Mouse (Mus musculus) forebrain, embryonic 10.5 days (tissue): Measurements from ENCODE around the gene Ydjc. TPM values are rescaled to one million over a fixed set of nuclear protein-coding genes. Genes with fewer than 3 reads are reported as not detected.
"Not testable (repeated sequence)": the region's sequence is repeated elsewhere in the genome, so short reads cannot be mapped to it uniquely, and the experiment has no call there.

Experiments
- DNase-seq: peaks from one replicate; pipeline ENCODE4 v3.0.0-alpha.2; 2017; ENCODE audit warnings: low spot score; ENCODE audit errors: extremely low spot score
- H3K27ac ChIP-seq: fragments of 300-500 bp; sonication (generic); 2 replicates; pipeline ENCODE4 v1.5.1; 2016; ENCODE audit warnings: mild to moderate bottlenecking
- H3K27me3 ChIP-seq: fragments of 300-500 bp; sonication (generic); 2 replicates; pipeline ENCODE4 v1.6.1; 2016; ENCODE audit warnings: mild to moderate bottlenecking; ENCODE audit not compliant: poor library complexity, severe bottlenecking
- H3K36me3 ChIP-seq: fragments of 300-500 bp; sonication (generic); replicated peaks from 2 replicates; pipeline ENCODE4 v1.6.1; 2016; ENCODE audit warnings: mild to moderate bottlenecking, moderate library complexity
- H3K4me1 ChIP-seq: fragments of 300-500 bp; sonication (generic); 2 replicates; pipeline ENCODE4 v1.6.1; 2016
- H3K4me3 ChIP-seq: fragments of 300-500 bp; sonication (generic); 2 replicates; pipeline ENCODE4 v1.5.1; 2016; ENCODE audit warnings: mild to moderate bottlenecking, moderate library complexity
- H3K9me3 ChIP-seq: fragments of 300-500 bp; sonication (generic); 2 replicates; pipeline ENCODE4 v1.6.1; 2016; ENCODE audit warnings: mild to moderate bottlenecking, moderate library complexity
- WGBS: fragments of 180-500 bp; shearing (Covaris S2); methylation state at CpG from one replicate; pipeline ENCODE4 v1.1.7; 2016; 5-methylcytosine and 5-hydroxymethylcytosine counted together
- polyA plus RNA-seq: library from polyadenylated mRNA; unstranded; fragments of >200 nt; fragmentation: Nextera tagmentation; extraction: Ambion mirVana; gene quantifications from 2 replicates; pipeline ENCODE4 v1.2.1, GENCODE M21; 2016

Ydjc gene
- polyA plus RNA-seq, 1 experiment from 2014 or later: 5.8 TPM

GRCm38 (mm10) chr16:17132089-17132905 lies 12.1 kb upstream of the Ydjc start, which contains the start of gene Sdf2l1:
Gene Sdf2l1 (minus strand): TSS chr16:17132383.
- peak; percentile 99 for DNase-seq
- H3K27me3 ChIP-seq: 0 out of 2 replicates have a peak, but pooled peaks cover 3% of the 10 kb centered on the region
- H3K4me3 ChIP-seq: peak within 1 kb of the TSS; percentile 82
- WGBS: under 1% methylated on average over 47 of the region's 47 CpGs
- H3K27ac ChIP-seq: peak within 1 kb of the TSS; percentile 93
- no peaks in the 10 kb centered on the region for H3K9me3 ChIP-seq
- H3K4me1 ChIP-seq: peaks cover 25% of the 10 kb centered on the region
- peaks cover 14% of the 10 kb centered on the region for H3K36me3 ChIP-seq

DNA sequence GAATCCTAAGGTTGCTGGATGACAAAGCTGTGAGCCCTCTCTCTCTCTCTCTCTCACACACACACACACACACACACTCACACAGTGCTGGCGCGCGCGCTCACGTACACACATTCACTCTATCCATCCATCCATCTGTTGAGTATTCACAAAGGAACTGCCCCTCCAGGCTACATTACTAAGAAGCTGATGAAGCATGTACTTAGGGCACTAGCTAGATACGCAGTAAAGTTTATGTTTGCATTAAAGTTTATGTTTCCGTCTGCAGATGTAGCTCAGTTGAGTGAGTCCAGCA lies 11.6 kb upstream of the Ydjc start:
- Histone ChIP-seq H3K27me3 (0 out of 2 replicates have a peak, but pooled peaks cover 3% of the 10 kb centered on the region), H3K9me3 (no peaks in the 10 kb centered on the region), H3K36me3 (peaks cover 14% of the 10 kb centered on the region), H3K4me1 (peaks cover 25% of the 10 kb centered on the region), H3K27ac (peak overlapping the region; percentile 93), H3K4me3 (peak overlapping the region; percentile 82)
- DNase-seq: no peak
- WGBS: 41% methylated on average over 7 of the region's 7 CpGs

GRCm38 (mm10) chr16:17137355-17137754 lies 7.1 kb upstream of the Ydjc start:
- no peaks in the 10 kb centered on the region for H3K36me3 ChIP-seq
- H3K4me1 ChIP-seq: peaks cover 9% of the 10 kb centered on the region
- 85% methylated on average over 15 of the region's 15 CpGs for WGBS
- 0 out of 2 replicates have a peak, but pooled peaks cover 3% of the 10 kb centered on the region for H3K27me3 ChIP-seq
- no peak overlapping the region for H3K27ac ChIP-seq
- no peak overlapping the region for H3K4me3 ChIP-seq
- H3K9me3 ChIP-seq: no peaks in the 10 kb centered on the region
- no peak for DNase-seq

DNA sequence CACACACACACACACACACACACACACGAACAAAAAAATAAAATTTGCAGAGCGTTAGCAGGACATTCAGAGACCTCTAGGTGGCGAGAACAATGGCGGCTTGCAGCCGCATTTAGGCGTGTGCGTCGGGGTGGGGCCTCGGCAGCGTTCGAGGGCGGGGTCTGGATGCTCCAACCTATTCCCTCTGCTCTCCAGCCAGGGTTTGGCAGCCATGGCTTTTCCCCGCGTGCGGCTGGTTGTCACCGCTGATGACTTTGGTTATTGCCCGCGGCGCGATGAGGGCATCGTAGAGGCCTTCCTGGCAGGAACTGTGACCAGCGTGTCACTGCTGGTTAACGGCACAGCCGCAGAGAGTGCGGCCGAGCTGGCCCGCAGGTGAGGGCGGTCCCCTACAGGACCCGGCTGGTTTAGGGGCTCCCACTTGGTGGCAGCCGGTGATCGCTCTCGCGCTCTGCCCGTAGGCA lies 2.4 kb downstream of the Ydjc start, which contains the start of gene Ccdc116:
Ccdc116 (minus strand) TSS at position 458 of the 464 bp plus-strand sequence.
- under 1% methylated on average over 34 of the region's 34 CpGs for whole genome bisulfite sequencing
- peak within 1 kb of the TSS; percentile 53 for H3K27ac ChIP-seq
- peaks cover 28% of the 10 kb centered on the region for H3K4me1 ChIP-seq
- peak; percentile 86 for DNase-seq
- peak within 1 kb of the TSS; percentile 66 for H3K4me3 ChIP-seq
- H3K36me3 ChIP-seq: peaks cover 11% of the 10 kb centered on the region
- peaks cover 22% of the 10 kb centered on the region for H3K27me3 ChIP-seq
- H3K9me3 ChIP-seq: no peaks in the 10 kb centered on the region

- no peaks in the 10 kb centered on the region for H3K9me3 ChIP-seq
Measured at GRCm38 (mm10) chr16:17147391-17147929, 3.0 kb downstream of the Ydjc start.

GRCm38 (mm10) chr16:17148084-17148483 lies 3.7 kb downstream of the Ydjc start:
- Histone ChIP-seq H3K27ac (no peak overlapping the region), H3K9me3 (no peaks in the 10 kb centered on the region), H3K4me1 (peaks cover 28% of the 10 kb centered on the region), H3K36me3 (peaks cover 24% of the 10 kb centered on the region), H3K4me3 (peak overlapping the region; percentile 66), H3K27me3 (peaks cover 22% of the 10 kb centered on the region)
- WGBS: 5% methylated on average over 16 of the region's 16 CpGs
- DNase-seq: peak; percentile 54

More at GRCm38 (mm10) chr16:17147391-17147929, 3.0 kb downstream of the Ydjc start:
- H3K27ac ChIP-seq: peak overlapping the region; percentile 53
- under 1% methylated on average over 41 of the region's 41 CpGs for WGBS
- peak overlapping the region; percentile 66 for H3K4me3 ChIP-seq
- peaks cover 28% of the 10 kb centered on the region for H3K4me1 ChIP-seq
- no peak for DNase-seq
- H3K36me3 ChIP-seq: peaks cover 18% of the 10 kb centered on the region
- H3K27me3 ChIP-seq: peaks cover 22% of the 10 kb centered on the region

DNA sequence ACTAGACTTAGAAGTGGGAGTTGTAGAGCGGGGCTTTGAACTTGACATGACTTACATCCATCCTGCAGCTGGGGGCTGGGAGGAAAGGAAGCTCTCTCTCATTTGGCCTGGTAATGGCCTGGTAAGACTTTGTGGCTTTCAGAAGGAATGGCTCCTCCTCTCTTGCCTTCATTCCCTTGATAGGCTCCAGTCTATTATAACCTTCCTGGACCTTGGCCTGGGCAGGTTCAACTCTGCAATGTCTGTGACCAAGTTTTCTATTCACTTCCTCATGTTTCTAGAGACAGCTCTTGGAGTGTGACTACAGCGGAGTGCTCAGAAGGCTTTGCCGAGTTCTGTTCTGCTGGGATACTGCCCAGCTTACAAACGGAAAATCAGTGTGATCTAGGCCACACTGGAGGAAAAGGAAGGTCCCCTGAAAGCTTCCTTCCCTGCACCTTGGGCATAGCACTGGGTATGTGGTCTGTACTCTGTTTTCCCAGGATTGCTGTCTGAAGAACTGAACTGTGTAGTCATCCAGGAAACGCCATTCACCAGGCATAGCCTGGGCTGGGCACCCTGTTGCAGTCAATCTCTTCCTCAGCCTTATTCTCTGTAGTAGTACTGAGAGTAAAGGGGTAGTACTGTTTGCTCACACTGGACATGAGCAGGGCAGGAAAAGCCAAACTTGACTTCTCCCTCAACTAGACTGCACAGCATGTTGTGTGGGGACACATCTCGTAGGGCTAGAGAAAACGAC lies 6.3 kb downstream of the Ydjc start:
- no peaks in the 10 kb centered on the region for H3K9me3 ChIP-seq
- H3K27ac ChIP-seq: no peak overlapping the region
- WGBS: 90% methylated on average over 7 of the region's 7 CpGs
- H3K27me3 ChIP-seq: peaks cover 22% of the 10 kb centered on the region
- peaks cover 48% of the 10 kb centered on the region for H3K36me3 ChIP-seq
- no peak for DNase-seq
- H3K4me1 ChIP-seq: peaks cover 20% of the 10 kb centered on the region
- no peak overlapping the region for H3K4me3 ChIP-seq

- peaks cover 17% of the 10 kb centered on the region for H3K4me1 ChIP-seq
- DNase-seq: no peak
- WGBS: 95% methylated on average over 4 of the region's 4 CpGs
- peaks cover 20% of the 10 kb centered on the region for H3K27me3 ChIP-seq
- peaks cover 60% of the 10 kb centered on the region for H3K36me3 ChIP-seq
- no peak overlapping the region for H3K27ac ChIP-seq
- no peaks in the 10 kb centered on the region for H3K9me3 ChIP-seq
- H3K4me3 ChIP-seq: no peak overlapping the region
Measured at GRCm38 (mm10) chr16:17151874-17152273, 7.5 kb downstream of the Ydjc start.

DNA sequence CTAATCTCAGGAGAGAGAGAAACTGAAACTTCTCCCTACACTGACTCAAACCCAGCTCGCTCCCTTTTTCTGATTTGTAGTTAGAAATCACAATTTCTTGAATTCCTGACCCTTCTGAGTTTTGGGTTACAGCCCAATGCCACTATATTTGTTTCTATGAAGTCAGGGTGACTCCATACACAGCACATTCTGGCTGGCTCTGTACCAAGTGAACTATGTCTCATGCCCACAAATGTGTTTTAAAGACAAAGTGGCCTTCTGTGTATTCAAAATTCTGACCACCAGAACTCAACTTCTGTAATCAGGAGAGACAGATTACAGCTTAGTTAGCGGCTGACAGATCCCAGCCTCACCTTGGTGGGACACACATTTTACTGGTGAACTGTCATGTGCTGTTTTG lies 9.9 kb downstream of the Ydjc start:
- Histone ChIP-seq H3K9me3 (no peaks in the 10 kb centered on the region), H3K27ac (no peak overlapping the region), H3K27me3 (no peaks in the 10 kb centered on the region), H3K4me1 (no peaks in the 10 kb centered on the region), H3K4me3 (no peak overlapping the region), H3K36me3 (peaks cover 84% of the 10 kb centered on the region)
- no peak for DNase-seq
- 96% methylated on average over 2 of the region's 2 CpGs for WGBS

DNA sequence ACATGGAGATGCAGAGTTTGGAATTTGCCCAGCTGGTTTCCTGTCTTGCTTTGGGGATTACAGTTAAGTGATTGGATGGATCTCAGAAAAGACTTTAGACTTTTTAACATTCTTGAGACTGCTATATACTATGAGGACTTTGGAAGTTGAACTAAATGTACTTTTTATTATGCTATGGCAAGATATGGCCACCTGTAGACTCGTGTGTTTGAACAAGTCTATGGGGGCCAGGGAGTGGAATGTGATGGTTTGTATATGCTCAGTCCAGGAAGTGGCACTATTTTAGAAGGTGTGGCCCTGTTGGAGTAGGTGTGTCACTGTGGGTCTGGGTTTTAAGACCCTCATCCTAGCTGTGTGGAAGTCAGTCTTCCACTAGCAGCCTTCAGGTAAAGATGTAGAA lies 21.1 kb downstream of the Ydjc start:
- not testable (repeated sequence) for H3K4me1 ChIP-seq, DNase-seq, H3K27me3 ChIP-seq, H3K4me3 ChIP-seq, H3K27ac ChIP-seq, H3K9me3 ChIP-seq
- WGBS: 91% methylated on average over 1 of the region's 1 CpGs
- peaks cover 86% of the 10 kb centered on the region for H3K36me3 ChIP-seq

DNA sequence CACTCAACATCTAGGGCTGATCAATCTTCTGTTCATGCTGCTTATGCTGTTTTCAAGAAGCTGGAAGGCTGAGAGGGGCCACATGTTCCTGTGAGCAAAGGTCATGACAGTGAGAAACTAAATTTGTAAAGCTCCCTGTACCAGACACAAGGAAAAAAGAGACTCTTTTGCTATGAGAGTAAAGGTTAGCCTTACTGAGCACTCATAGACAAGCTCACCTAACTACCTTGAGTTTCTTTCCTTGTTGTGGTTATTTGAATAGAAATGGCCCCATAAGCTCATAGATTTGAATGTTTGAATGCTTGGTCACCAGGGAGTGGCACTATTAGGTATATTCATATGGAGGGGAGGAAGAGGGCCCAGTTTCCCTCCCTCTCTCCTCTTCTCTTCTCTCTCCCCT lies 22.8 kb downstream of the Ydjc start:
- H3K9me3 ChIP-seq: no peaks in the 10 kb centered on the region
- H3K4me1 ChIP-seq: no peaks in the 10 kb centered on the region
- no peak overlapping the region for H3K27ac ChIP-seq
- DNase-seq: no peak
- H3K4me3 ChIP-seq: no peak overlapping the region
- peaks cover 90% of the 10 kb centered on the region for H3K36me3 ChIP-seq
- no peaks in the 10 kb centered on the region for H3K27me3 ChIP-seq

DNA sequence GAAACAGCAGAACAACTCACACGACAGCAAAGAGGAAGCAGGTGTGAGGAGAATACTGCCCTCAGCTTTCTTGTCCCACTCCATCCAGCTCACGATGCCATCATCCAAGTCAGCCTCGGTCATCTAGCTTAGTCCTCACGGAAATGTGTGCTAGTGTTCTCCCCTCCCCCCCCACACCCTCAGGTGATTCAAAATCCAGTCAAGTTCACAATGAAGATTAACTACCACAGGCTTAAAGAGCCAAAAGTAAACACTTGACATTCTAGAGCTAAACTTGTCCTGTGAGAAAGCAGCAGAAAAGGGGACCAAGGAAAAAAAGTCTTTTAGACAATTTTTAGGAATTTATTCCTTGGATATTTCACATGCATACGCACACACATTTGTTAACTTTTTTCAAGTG lies 23.6 kb downstream of the Ydjc start:
- Histone ChIP-seq H3K4me3 (no peak overlapping the region), H3K4me1 (no peaks in the 10 kb centered on the region), H3K9me3 (no peaks in the 10 kb centered on the region), H3K27me3 (no peaks in the 10 kb centered on the region), H3K27ac (no peak overlapping the region), H3K36me3 (peaks cover 92% of the 10 kb centered on the region)
- WGBS: 89% methylated on average over 5 of the region's 5 CpGs
- DNase-seq: no peak

DNA sequence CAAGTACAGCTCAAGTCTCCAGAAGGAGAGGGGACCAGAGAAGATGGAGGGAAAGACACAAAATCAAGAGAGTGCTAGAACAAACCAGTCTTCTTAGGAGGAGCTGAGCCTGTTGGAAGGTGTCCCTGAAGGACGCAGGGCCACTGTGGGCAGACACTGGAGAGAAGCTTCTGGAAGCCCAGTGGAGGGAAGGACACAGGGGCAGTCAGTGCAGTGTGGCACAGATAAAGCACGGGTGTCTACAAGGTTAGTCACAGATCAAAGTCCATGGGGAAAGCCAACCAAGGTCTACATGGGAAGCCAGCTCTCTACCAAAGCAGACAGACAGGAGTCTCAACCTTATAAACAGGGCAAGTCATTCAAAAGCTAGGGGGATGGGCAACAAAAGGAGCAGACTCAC lies 31.3 kb downstream of the Ydjc start:
- WGBS: 88% methylated on average over 2 of the region's 2 CpGs
- H3K27me3 ChIP-seq: no peaks in the 10 kb centered on the region

More for the DNA sequence above, 31.3 kb downstream of the Ydjc start:
- H3K4me3 ChIP-seq: no peak overlapping the region
- no peaks in the 10 kb centered on the region for H3K4me1 ChIP-seq
- H3K36me3 ChIP-seq: peaks cover 80% of the 10 kb centered on the region
- no peak for DNase-seq
- no peak overlapping the region for H3K27ac ChIP-seq
- no peaks in the 10 kb centered on the region for H3K9me3 ChIP-seq
